Mouse (Mus musculus) heart, postnatal 25 days (tissue): ENCODE measurements around the gene Ccdc106. TPM values are rescaled to one million over a fixed set of nuclear protein-coding genes. Genes with fewer than 3 reads are reported as not detected.
"Not testable (repeated sequence)": the region's sequence is repeated elsewhere in the genome, so short reads cannot be mapped to it uniquely, and the experiment has no call there.

Source experiments
- DNase-seq: peaks from one replicate; pipeline ENCODE4 v3.0.0; 2022; ENCODE audit warnings: low spot score
- intact Hi-C: fragments of 180-260 bp; cut with DNase I; formaldehyde crosslinking; loops from one replicate; pipeline ENCODE4 v1.15.1; 2025
- total RNA-seq, 2 experiments: library from RNA; stranded (reverse); gene quantifications; 2 replicates each; pipeline ENCODE4 v1.2.3; 2021

Ccdc106 gene
- total RNA-seq, 2 experiments from 2014 or later, result 0.28 to 0.31 TPM

DNA sequence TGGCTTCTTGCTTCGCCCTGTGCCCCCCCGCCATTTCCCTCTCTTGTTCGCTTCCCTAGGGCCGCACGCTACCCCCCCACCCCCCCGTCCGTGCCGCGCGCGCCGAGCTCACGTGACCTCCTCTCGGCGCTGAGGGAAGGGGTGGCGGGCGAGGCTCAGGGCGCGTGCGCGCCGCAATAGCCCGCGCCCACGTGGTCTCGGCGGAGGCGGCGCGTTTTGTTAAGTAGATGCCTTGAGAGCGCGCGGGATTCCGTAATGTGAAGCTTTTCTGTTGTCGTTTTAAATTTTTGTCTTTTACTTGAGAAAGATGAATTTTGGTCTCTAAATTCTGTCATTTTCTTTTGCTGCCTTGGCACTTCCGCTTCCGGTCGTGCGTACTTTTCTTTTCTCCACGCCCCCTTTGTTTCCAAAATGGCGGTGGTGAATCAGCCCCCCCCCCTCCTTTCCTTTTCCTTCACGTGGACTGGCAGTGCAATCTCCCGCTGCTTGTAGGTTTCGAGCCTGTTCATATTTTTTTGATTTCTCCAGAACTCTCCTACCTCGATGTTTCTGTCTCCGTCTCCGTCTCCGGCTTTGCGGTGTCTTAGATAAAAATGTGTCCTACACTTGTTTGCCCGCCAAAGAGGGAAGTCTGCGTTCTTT lies 42.1 kb downstream of the Ccdc106 start:
- no peak for DNase-seq
- intact Hi-C loops, result loop anchor here (1.0 kb wide), 1 partner anchor 18 kb away; the partner anchor contains the start of gene Epn1

DNA sequence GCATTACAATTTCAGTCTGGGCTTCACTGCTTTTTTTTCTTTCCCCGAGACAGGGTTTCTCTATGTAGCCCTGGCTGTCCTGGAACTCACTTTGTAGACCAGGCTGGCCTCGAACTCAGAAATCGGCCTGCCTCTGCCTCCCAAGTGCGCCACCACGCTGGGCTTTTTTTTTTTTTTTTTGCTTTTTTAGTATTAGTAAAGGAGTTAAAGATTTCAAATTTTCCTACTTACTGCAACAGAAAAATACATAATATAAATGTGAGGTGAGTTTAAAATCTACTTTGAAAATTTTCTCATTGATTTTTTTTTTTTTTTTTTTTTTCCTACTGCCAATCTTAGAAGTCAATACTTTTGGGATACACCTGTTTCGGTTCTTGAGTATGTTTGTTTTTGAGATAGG lies 44.5 kb downstream of the Ccdc106 start:
- intact Hi-C loops, result loop anchor here (5.0 kb wide), 1 partner anchor 62 kb away; the partner anchor contains the start of gene Rasl2-9
- no peak for DNase-seq

DNA sequence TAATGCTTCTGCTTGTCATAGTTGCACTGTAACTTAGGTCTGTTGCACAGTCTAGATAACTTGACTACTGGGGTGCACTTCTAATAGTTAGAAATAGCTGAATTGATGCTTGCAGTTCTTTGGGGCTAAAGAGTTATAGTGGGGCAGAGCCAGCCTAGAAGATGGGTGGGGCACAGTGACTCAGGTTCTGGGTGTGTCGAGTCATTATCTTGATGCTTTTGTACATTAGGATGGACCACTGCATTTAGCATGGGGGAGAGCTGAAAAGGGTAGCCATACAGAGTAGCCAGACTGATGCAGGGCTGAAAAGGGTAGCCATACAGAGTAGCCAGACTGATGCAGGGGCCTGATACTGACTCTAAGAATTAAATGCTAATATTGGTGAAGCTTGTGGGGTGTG lies 53.2 kb downstream of the Ccdc106 start:
- intact Hi-C loops, result loop anchor here (10.0 kb wide), 1 partner anchor 929 kb away; no protein-coding TSS in a partner anchor
- DNase-seq, result no peak

DNA sequence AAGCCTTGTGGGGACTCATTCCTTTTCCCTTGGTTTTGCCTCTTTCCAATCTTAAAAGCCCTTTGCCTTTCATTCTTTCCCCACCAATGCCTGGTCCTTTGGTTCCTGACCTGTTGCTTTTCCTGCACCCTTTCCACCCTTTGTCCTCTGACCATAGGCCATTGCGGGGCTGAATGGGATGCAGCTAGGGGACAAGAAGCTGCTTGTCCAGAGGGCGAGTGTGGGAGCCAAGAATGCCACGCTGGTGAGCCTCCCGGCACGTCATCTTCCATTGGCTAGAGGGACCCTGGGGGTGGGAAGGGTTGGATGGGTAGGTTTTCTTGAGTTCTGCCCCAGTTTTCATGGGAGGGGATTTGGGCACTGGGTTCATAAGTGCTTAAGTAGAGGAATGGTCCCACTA lies 54.6 kb downstream of the Ccdc106 start:
- intact Hi-C loops, result loop anchor here (10.0 kb wide), 1 partner anchor 930 kb away; no protein-coding TSS in a partner anchor
- no peak for DNase-seq

DNA sequence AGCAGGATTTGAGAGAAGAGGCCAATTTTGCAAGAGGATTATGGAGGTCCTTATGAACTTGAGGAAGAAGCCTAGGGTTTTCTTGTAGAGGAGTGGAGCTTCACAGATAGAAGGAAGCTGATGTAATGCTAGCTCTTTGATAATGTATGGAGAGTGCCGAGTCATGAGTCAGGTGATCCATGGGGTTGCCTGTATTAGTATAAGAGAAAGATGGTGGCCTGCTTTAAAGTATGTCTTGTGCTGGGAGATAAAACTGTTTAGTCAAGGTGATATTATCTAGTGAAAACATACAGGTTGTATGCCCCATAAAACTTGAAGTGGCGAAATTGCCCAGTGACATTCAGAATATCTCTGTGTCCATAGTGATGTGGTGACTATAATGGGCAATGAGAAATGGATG lies 56.6 kb downstream of the Ccdc106 start:
- DNase-seq, result no peak
- intact Hi-C loops, result loop anchor here (10.0 kb wide), 1 partner anchor 932 kb away; no protein-coding TSS in a partner anchor

DNA sequence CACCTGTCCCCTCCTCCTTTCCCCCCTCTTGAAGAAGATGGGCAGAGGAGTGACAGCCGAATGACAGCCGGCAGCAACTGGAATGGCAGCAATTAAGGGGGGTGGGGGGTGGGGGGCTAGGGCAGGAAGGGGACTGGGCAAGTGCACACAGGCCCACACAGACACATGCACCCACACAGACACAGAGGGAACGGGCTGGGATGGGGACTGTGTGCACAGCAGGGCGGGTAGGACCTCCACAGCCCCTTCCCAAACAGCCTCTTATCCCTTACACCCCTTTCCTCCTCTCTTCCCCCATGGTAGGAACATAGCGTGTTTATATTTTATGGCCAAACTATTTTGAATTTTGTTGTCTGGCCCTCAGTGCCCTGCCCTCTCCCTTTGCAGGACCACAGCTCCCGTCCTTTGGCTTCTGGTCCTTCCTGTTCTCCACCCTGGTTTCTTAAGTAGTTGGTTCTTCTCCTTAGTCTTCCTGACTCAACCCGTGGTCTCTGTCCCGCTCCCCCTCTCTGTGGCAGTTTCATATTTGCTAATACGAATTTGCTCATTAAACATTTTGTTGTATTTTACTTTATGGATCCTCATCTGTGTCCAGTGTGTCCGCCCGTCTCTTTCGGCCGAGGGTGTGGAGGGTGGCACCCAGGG lies 59.1 kb downstream of the Ccdc106 start:
- intact Hi-C loops, result loop anchor here (1.0 to 10.0 kb wide), 3 partner anchors 17 to 935 kb away; partner anchors contain the start of gene U2af2
- not testable (repeated sequence) for DNase-seq

- intact Hi-C loops, result loop anchor here (1.0 to 5.0 kb wide), 2 partner anchors 18 to 42 kb away; partner anchors contain the start of gene U2af2
- peak; percentile 91 for DNase-seq
These were observed 59.8 kb downstream of the Ccdc106 start, which contains the start of gene Epn1 for GRCm38 (mm10) chr7:5080010-5080751. Gene Epn1, plus strand, starts transcription at chr7:5080235.

DNA sequence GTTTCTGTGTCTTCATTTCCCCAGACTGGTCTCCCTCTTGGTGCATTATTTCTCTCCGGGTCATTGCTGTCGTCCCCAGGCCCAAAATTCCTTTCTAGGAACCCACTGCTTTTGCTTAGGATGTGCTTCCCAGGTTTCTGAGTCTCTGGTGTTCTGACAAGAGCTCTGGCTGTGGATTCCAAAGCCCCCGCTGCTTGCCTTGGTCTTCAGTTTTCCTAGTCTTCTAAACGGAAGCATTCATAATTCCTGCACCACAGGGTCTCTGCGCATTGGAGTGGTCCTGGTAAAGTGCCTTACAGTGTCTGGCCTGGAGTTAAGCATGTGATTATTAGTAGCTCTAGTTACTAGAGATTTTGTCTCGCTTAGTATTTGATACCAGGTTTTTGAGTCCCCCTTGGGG lies 60.5 kb downstream of the Ccdc106 start:
- no peak for DNase-seq
- intact Hi-C loops, result loop anchor here (1.0 to 5.0 kb wide), 2 partner anchors 19 to 41 kb away; partner anchors contain the start of gene U2af2

GRCm38 (mm10) chr7:5081241-5081640 lies 60.9 kb downstream of the Ccdc106 start:
- intact Hi-C loops, result loop anchor here (5.0 kb wide), 1 partner anchor 41 kb away; no protein-coding TSS in a partner anchor

DNA sequence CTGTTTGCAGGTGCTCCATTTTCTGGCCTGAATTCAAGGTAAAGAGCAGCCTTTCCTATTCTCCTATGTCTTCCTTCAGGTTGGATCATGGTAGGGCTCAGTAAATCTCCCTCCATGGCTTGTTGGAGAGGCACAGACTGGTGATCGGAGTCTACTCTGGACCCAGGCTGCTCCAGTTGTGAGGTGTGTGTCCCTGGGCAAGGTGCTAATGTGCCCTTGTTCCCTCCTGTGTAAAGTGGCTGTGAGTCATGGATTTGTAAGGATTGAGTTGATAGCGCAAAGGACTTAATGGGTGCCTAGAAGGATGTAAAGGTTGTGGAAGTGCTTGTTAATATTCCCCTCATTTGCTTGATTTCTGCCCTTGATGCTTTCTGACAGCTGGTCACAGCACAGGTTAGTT lies 61.6 kb downstream of the Ccdc106 start:
- intact Hi-C loops, result loop anchor here (5.0 kb wide), 1 partner anchor 40 kb away; no protein-coding TSS in a partner anchor
- DNase-seq, result no peak

More at GRCm38 (mm10) chr7:5081241-5081640, 60.9 kb downstream of the Ccdc106 start:
- DNase-seq, result no peak

DNA sequence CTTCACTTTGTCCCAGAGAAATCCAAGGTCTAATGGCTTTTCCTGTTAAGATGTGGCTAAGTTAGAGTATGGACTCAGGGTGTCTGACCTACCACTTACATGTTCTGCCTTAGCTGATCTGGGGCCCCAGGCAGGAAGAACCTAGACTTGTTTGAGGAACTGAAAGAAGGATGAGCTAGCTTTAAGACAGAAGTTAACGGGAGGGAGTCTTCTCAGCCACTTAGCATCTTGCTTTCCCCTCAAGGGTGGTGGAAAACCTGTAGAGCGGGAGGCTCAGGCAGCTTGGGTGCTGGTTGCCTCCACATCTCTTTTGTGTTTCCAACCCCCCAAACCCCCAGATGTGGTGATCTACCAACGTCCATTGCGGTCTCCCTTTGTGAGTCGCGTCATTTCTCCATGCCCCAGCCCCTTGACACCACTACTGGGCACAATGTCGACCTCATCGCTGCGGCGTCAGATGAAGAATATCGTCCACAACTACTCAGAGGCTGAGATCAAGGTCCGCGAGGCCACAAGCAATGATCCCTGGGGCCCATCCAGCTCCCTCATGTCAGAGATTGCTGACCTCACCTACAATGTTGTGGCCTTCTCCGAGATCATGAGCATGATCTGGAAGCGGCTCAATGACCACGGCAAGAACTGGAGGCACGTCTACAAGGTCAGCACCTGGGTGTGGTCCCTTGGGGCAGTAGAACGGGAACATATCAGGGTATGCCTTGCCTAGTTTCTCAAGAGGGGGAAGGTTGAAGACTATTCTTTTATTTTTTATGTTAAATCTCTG lies 63.2 kb downstream of the Ccdc106 start:
- intact Hi-C loops, result loop anchor here (5.0 kb wide), 1 partner anchor 39 kb away; no protein-coding TSS in a partner anchor
- no peak for DNase-seq

- DNase-seq, result no peak
- intact Hi-C loops, result no loop called here
These were observed 65.2 kb downstream of the Ccdc106 start for GRCm38 (mm10) chr7:5085512-5085911.

GRCm38 (mm10) chr7:5086921-5087440 lies 66.6 kb downstream of the Ccdc106 start:
- no peak for DNase-seq
- intact Hi-C loops, result no loop called here

DNA sequence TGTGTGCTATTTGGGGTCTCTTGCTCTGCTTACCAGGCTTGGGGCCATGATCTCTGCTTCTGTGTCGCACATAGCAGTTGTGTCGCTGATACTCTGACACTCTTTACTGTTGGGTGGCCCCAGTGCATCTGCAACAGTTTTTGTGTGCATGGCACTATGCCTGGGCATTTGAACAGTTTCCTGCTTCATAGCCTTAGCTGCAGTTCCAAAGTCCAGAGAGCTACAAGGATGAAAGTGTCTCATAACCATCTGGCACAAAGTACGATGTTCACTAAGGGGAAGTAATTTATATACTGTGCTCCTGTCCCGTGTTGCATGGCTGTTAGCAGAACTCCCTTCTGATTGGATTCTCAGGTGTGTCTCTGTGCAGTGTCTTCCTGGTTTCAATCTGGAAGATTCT lies 67.5 kb downstream of the Ccdc106 start:
- no peak for DNase-seq
- intact Hi-C loops, result no loop called here

- intact Hi-C loops, result no loop called here
- no peak for DNase-seq
These were observed 69.5 kb downstream of the Ccdc106 start for GRCm38 (mm10) chr7:5089853-5090252.

- DNase-seq, result no peak
- intact Hi-C loops, result no loop called here
These were observed 70.8 kb downstream of the Ccdc106 start for GRCm38 (mm10) chr7:5091008-5091728.

- intact Hi-C loops, result no loop called here
- no peak for DNase-seq
These were observed 72.0 kb downstream of the Ccdc106 start for GRCm38 (mm10) chr7:5092381-5092780.

DNA sequence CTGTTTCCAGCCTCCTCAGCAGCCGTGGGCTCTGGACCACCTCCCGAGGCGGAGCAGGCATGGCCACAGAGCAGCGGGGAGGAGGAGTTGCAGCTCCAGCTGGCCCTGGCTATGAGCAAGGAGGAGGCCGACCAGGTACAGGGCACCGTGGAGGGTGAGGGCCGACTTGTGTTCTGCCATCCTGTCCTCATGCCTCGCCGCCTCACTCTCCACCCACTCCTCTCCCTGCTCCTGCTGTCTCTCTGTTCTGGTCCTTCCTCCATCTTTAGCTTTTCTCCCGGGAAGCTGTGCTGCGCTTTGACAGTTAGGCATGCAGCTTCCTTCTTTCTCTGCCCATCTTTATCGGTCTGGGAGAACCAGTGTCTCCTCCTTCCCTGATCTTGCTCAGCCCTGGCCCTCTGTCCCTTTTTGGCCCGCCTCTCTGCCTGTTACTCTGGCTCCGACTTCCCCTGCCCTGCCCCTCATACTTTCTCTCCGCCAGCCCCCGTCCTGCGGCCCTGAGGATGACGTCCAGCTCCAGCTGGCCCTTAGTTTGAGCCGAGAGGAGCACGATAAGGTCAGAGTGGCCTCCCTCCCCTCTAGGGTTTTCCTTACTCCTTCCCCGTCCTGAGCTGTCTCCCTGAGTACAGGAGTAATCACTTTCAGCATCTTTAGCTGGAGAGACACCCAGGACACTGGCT lies 72.6 kb downstream of the Ccdc106 start:
- intact Hi-C loops, result no loop called here
- no peak for DNase-seq
